Mouse (Mus musculus): ENCODE measurements around the gene Irf9.

DNA sequence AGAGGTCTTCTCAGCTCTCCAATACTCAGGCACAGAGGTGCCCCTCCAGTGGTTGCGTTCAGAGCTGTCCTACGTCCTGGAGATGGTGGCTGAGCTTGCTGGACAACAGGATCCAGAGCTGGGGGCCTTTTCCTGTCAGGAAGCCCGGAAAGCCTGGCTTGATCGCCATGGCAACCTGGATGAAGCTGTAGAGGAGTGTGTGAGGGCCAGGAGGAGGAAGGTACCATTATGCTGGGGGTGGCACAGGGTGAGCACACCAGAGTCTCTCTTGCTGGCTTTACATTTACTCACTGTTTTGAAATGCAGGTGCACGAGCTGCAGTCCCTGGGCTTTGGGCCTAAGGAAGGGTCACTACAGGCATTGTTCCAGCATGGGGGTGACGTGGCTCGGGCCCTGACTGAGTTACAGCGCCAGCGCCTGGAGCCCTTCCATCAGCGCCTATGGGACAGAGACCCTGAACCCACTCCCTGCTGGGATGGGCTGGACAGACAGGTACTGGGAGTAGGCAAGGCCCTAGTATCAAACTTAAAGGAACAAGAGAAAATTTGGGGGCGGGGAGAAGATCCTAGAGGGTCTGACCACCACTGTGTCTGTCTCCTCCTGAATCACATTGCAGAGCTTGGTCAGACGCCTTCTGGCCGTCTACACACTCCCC is 7.2 kb upstream of the Irf9 start:
- no peak for TF ChIP-seq CTCF (IDR thresholded peaks at IDR 0.05; ENCODE audit: low read depth)
- no peak for TF ChIP-seq EP300 (IDR thresholded peaks at IDR 0.05; ENCODE audit: low read depth)

Measured in liver, postnatal 0 days (tissue).